Mouse (Mus musculus): ENCODE measurements at regions not wholly inside any gene's neighbourhood (a gene's known extent, or its start where the extent isn't known, plus 50 kb on each side); places are given as distances from the start of the nearest gene placed in this dataset.
"Not testable (repeated sequence)": the region's sequence is repeated elsewhere in the genome, so short reads cannot be mapped to it uniquely, and the experiment has no call there.

- DNase-seq (ENCODE audit: low read depth, low spot score), result peak; percentile 85
Measured at GRCm38 (mm10) chr17:17293932-17294534, 80.1 kb upstream of the Riok2 start.

GRCm38 (mm10) chr17:17295037-17295436, 79.1 kb upstream of the Riok2 start:
- DNase-seq (ENCODE audit: low read depth, low spot score), result not testable (repeated sequence)

GRCm38 (mm10) chr17:17303496-17303895, 70.6 kb upstream of the Riok2 start:
- DNase-seq (ENCODE audit: low read depth, low spot score), result not testable (repeated sequence)

Data from CD4-positive, CD25-positive, alpha-beta regulatory T cell, adult 2 months (primary cell).